Mouse (Mus musculus) spleen, adult 18-20 months (tissue): ENCODE measurements around the gene Actg1.

ENCODE experiments used
- DNase-seq, 2 experiments: peaks; one replicate each; pipeline ENCODE4 v3.0.0; 2022; ENCODE audit warnings: mixed read lengths in 2 of 2

Gene Actg1

DNA sequence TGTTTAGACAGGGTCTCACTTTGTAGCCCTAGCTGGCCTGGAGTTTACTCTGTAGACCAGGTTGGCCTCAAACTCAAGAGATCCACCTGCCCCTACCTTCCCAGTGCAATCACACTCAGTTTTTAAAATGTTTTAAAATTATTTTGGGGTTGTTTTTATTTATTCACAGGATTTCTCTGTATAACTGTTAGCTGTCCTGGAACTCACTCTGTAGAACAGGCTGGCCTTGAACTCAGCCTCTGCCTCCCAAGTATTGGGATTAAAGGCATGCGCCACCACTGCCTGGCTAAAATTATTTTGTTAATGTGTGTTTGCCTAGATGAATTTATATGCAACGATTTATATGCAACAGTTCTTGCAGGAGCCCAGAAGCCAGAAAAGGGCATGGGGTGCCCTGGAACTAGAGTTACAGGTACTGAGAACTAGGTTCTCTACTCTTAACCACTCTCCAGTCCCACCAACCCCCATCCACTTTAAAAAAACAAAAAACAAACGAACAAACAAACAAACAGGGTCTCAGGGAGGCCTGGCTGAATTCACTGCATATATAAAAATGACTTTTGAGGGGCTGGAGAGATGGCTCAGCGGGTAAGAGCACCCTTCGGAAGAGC lies 3.9 kb downstream of the Actg1 start:
- DNase-seq, result peak in 1 of 2 experiments; percentile 1

DNA sequence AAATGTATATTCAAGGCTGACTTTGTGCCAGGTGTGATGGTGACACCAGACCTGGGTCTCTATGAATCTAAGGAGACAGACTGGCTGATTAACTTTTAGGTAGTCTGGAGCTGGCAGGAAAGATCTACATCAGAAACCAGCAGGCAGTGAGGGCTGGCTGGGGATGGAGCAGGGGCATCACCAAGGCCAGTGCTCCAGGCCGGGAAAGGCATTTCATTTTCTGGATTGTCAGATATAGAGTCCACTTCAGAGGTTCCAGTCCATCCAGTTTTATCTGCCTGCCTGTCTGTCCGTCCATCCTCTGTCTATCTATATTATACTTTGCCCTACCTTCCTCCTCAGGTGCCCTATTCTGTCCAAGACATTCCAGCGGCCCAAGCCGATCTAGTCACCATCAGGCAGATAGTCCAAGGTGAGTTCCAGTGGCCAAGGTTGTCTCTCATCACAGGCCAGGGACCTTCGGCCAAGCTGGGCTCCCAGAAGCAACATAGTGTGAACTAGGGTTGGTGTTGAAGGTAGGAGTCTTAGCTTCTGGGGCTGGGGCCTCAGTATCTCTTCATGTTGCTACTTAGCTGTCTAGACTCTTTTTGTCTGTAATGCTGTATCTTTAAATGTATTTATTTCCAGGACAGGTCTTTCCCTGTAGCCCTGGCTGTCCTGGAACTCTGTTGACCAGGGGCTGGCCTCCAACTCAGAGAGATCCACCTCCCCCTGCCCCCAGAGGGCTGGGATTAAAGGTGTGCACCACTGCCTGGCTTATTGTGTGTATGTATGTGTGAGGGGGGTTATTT lies 4.6 kb downstream of the Actg1 start:
- DNase-seq, result peak in 1 of 2 experiments; percentile 3

DNA sequence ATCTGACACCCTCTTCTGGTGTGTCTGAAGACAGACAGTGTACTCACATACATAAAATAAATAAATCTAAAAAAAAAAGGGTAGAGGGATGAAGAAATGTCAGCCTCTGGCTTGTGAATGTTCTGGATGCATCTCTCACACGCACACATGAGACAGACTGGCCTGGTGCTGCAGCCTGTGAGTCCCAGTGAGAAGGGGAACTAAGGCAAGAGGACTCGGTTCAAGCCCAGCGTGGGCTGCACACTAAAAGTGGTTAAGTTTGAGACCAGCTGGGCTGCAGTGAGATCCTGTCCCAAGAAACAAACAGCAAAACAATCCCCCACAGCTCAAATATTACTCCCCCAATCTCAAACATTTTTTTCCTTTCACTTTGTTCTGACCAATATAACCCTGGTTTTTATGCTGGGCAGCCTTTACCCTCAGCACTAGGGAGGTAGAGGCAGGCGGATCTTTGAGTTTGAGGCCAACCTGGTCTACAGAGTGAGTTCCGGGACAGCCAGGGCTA lies 5.6 kb downstream of the Actg1 start:
- DNase-seq, result no peak

DNA sequence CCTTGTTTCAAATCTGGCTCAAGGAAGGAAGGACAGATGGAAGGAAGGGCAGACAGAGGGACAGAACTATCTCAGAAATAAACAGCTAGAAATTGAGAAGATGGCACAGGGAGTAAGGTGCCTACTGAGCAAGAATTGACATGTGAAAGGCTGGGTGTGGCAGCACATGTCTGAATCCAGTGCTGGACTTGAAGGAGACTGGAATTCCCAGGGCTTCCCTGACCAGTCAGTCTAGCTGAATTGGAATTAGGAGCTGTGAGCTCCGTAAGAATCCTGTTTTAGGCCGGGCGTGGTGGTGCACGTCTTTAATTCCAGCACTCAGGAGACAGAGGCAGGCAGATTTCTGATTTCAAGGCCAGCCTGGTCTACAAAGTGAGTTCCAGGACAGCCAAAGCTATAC lies 6.7 kb downstream of the Actg1 start:
- no peak for DNase-seq

DNA sequence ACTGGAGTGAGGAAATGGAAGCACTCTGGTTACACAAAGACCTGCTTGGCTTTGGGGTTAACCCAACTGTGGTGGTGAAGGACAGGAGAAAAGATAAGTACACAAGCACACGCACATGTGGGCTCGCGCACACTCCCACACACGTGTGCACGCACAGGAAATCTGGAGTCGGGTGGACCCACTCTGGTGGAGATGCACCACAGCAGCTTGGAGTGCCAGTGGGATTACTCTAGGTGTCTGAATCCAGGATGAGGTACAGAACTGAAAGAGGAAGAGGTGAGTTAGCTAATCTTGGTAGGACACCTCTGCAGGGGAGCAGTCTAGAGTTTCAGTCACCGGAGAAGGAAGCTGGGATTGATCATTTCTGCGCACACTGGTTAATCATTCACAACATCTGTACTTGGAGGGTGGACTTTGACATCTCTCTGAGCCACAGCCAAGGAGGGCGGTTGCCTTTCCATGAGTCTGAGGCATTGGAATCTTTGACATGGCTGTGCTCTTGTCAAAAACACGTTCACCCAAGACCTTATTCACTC lies 8.3 kb downstream of the Actg1 start:
- DNase-seq, result peak in 1 of 2 experiments; percentile 1

DNA sequence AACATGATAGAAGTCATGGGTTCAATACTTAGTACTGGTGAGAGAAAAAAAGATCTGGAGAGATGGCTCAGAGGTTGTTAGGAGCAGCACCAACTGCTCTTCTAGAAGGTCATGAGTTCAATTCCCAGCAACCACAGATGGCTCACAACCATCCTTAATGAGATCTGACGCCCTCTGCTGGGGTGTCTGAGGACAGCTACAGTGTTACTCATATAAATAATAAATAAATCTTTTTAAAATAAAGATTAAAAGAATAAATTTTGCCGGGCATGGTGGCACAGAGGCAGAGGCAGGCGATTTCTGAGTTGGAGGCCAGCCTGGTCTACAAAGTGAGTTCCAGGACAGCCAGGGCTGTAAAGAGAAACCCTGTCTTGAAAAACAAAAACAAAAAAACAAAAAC lies 9.6 kb downstream of the Actg1 start:
- DNase-seq, result peak in 1 of 2 experiments; percentile 1

DNA sequence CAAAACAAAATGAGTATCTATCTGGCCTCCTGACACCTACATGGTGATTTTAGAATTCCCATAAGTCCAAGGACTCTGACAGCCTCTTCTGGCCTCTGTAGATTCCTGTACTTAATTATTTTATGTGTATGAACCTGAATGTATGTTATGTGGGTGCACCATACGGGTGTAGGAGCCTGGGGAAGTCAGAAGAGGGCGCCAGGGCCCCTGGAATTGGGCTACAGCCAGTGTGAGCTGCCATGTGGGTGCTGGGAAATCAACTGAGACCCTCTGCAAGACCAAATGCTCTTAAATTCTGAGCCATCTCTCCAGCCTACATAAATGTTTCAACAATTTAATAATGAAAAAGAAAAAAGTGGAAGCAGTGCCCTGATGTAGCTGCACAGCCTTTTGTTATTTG lies 10.9 kb downstream of the Actg1 start:
- DNase-seq, result peak in 1 of 2 experiments; percentile 3

DNA sequence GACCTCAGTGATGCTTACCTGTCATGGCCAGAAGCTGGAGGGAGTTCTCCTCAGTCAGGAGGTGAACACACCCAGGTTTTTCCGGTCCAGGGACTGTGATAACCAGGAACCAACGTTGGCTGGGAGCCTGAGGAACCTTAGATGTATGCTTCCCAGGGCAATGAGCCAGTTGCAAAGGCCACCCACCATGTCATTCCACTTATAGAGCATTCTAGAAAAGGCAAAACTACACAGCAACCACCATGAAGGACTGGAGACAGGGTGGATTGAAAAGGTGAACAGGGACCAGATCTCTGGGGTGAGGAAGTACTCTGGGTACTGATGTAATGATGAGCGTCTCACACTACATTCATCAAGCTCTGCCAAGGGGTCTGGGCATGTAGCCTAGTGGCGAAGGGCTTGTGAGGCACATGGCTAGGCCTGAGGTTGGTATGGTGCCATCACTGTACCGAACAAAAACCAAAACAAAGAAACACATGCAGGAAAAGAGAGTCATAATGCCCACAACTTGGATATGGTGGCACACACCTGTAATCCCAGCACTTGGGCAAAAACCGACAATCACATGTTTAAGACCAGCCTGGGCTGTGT lies 12.8 kb downstream of the Actg1 start:
- no peak for DNase-seq

DNA sequence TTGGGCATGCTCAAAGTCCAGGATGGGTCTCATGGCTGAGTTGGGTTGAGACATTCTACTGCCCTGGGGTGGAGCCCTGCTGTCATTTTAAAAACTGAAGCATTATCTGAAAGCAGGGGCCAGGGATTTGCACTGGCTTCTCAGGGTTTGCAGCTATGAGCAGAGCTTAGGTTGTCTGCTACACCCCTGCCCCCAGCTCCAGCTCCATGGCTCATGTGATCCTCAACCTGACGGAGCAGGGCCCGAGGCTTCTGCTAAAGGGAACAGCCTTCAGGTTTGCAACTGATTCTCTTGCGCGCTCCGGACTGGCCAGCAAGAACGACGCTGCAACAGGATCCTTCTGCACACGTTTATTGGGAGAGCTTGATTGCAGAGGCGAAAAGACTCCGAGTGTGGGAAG lies 28.2 kb downstream of the Actg1 start:
- no peak for DNase-seq

DNA sequence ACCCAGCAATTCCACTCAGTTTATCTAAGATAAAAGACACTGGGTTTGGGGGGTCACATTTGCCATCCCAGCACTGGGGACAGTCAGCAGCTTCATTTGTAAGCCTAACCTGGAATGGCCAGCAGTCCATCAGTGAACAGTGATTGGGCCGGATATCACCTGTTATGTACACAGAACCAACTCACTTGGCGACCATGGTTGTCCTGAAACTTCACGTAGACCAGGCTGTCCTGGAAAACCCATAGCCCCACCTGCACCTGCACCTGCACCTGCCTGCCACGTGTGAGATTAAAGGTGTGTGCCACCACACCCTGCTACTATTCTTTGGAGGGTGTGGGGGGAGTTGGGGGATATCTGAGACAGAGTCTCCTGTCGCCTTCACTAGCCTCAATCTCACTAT lies 29.0 kb downstream of the Actg1 start:
- no peak for DNase-seq

DNA sequence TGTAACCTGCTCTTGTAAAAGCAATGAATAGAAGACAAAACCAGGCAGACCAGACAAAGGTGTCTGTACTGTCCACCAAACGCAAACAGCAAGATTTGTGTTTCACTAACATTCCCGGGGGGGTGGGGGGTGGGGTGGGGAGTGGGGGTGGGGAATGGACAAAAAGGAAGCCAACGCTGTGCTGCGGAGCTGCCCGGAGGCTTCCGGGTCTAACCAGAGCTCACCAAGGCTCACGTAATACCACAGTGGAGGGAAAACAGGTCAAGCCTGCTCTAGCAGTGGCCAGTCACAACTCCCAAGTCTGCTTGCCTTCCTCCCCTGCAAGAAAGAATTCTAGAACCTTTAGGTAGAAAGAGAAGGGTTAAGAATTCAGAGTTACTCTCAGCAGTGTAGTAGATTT lies 30.9 kb downstream of the Actg1 start:
- DNase-seq, result peak in 1 of 2 experiments; percentile 1

DNA sequence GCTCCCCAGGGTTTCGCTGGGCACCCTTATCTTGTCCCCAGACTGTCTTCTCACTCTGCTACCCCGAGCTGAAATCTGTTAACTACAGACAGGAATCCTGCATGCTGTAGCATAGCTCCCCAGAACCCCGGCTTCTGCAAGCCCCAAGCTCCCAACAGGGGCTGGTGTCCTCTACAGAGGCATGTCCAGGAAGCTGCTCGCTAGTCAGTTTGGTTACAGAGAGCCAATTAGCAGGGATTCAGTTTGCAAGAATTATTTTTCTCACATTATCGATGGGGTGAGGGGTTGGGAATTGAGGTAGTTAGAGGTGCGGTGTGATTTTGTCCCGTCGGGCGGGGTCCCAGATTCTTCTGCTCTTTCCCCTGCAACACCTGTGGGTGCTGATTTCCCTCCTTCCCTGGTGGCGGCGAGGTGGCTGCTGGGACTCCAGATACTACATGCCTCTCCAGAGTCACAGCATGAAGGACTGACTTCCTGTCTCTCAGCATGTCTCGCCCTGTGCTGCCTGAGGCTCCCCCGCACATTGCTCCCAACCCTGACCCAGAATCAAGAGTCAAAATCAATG lies 31.6 kb downstream of the Actg1 start:
- DNase-seq, result peak in 1 of 2 experiments; percentile 5

DNA sequence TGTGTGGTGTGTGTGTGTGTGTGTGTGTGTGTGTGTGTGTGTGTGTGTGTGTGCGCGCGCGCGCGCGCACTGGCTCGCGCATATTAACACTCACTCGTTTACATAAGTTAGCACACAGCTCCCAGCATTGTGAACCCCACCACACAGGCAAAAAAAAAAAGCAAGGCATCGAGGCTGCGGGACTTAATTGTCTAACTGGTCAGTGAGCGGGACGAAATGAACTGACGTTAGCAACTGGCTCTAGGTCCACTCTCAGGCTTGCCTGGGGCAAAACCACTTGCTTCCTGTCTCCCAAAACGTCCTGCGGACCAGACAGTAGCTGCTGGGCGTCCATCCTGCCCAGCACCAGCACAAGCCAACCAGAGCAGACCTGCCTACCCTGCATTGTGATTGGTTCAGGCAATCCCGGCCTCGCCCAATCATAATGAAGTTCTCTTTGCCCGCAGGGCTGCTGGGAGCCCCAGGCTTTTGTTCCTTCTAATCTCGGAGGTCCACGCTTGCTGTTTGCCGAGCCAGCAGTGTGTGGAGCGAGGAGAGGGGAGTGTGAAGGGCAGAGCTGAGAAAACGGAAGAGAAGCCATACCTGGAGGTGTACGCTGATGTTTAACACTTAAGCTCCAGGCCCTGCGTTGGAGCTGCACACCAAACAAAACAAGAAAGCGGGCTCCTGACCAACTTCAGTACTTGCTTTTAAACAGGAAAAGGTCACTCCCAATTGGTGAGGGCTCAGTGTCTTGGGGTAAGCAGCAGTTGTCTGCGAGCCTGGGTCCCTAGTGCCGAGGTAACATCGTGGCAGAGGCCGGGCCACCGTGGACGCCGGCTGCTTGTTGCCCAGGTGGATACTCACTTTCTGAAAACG lies 32.3 kb downstream of the Actg1 start:
- DNase-seq, result peak; percentile 72 to 79

DNA sequence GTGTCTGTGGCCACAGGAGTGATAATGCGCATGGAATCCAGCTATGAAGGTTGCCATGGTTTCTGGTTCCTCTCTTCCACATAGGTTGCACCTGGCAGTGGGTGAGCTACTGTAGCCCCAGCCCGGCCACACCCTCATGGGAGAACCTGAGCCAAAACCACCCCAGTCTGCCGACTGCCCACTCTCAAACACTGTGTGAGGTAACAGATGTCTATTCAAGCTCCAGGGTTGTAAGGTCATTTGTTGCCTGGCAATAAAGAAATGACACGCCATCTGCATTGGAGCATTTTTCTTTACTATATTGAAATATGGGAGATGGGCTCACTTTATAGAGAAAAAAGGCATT lies 33.0 kb downstream of the Actg1 start:
- DNase-seq, result peak in 1 of 2 experiments; percentile 4

DNA sequence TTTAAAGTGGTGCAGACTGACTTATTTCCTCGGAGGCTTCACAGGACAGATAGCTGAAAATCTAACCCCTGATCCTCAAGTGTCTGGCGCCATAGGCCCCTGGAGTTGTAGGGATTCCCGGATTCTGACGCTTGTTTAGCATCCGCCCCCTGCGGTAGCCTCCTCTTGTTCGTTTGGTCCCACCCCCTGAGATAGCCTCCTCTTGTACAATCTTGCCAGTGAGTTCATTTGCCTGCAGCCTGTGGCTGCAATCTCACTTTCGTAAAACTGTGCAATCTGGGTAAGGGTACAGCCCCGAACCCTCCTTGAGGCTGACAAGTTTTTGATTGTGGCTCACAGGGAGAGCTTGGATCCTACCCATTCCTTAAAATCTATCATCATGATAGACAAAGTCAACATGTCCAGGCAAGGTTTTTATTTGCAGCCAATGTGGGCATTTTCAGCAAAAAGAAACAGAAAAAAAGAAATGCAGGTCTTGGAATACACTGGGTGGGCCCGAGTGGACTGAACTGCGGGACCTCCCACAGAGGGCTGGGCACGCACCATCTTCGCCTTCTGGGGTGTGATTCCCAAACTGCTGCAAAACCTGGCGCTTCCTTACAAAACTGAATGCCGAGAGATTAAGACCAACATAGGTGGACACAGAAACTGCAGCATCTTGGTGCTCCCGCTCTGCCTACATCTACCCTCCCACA lies 33.5 kb downstream of the Actg1 start:
- DNase-seq, result peak in 1 of 2 experiments; percentile 2

DNA sequence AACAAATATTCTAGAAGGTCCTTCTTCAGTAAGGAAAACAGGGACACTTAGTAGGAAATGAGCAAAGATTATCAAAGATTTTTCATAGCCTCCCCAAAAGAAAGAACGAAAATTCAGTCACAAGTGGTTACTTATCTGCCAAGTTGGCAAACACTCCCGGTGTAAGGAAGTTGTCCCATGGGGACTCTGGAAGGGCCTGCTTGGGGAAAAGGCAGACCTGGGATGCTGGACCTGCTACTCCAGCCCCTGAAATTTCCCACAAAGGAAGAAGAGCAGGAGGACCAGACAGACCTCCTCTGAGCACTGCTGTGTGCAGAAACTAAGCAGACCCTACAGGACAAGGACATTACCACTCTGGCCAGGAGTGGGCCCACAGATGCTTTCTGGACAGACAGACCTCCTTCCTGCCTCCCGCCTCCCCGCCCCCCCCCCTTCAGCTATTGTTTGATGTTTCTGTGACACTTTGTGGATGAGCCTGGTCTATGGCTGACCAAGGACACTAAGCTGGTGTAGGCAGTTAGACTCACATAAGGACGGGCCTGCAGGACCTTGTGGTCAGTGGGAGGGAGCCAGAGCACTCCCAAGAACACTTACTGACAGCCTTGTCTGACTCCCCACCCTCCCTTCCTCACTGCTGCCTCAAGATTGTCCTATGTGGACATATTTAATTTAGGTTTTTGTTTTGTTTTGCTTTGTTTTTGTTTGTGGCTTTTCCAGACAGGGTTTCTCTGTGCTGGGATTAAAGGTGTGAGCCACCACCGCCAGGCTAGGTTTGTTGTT lies 34.2 kb downstream of the Actg1 start:
- no peak for DNase-seq

DNA sequence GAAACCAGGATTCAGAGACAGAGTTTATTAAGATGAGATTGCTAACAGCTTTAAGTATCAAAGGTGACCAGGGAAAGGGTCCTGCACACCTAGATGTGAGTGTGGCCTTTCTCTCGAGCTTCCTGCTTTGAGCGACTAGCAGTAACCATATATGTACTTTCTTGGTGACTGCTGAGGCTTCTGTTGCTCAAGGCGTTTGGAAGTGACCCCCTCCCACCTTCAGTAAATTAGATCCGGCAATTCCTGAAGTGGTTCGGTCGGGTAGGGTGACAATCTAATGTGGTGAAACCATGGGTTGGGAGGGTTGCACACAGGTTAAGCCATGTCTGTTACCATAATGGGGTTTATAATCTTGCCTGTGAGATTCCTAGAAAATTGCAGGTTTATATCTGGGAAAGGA lies 36.3 kb downstream of the Actg1 start:
- DNase-seq, result no peak

DNA sequence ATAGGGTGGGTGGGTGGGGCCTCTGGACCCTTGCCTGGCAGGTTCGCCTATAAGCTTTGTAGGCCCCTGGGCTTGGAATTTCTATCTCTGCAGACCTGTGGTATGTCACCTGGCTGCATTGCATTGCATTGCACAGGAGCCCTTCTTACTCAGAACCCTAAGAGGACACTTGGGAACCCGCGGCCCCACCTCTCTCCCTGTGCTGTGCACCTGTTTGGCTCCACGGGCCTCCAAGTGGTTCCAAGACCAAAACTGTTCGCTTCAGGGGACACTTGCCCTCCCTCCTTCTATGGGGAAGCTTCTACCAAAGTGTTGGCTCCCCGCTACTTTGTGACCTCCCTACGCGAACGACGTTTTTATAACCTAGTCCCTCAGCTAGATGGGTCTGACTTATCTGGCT lies 36.8 kb downstream of the Actg1 start:
- DNase-seq, result no peak

DNA sequence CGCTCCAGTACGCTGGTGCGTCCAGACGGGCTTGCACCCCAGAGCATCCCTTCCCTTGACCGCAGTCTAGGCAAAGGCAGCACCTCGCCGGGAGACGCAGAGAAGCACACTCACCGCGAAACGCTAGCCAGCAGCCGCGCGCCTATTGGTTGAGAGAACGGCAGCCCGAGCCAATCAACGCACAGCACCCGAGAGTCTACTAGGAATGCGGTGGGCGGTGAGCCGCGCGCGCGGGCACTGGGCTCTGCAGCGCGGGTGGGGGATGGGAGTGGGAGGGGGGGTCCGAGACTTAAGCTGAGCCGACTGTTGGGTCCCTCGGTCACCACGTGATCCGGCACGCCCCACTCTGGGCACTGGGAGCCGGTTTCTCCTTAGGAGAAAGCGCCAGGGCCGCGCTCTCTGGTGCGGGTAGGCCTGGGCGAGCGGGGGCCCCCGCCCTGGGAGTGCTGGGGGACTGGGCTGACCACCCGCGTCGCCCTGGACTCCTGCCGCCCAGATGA lies 37.5 kb downstream of the Actg1 start:
- DNase-seq, result peak; percentile 52 to 60

DNA sequence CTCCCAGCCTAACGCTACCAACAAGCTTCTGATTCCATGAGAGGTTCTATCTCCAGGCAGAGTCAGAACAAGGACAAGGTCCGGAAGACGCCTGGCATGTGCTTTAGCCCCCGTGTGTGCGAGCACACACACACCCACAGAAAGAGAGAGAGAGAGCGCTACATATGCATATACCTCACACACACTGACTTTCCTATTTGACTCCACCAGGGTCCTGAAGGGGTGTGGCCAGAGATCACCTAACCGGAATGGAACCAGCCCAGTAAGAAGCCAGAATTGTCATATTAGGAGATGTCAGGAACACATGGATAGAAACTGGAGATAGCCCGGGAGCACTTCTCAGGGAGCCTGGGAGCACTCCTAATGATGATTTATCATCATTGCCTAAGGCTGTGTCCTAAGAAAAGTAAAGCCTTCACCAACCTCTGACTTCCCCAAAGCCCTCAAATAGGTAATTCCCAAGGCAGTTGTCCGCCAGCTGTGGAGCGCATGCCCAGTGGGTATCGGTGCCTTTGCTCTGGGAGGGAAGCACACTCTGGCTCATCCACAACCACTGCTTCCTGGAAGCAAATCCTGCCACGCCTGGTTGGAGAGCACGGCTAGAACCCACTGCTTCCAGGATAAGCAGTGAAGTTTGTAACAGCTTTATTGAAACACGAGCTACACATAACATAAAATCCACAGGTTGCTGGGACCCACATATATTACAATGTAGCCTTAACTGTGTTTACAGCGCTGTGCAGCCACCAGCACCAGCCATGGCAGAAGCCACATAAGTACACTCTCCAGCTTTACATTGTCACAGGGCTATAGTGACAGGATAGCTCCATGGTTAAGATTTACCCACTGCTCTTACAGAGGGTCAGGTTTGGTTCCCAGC lies 39.7 kb downstream of the Actg1 start:
- peak in 1 of 2 experiments; percentile 1 for DNase-seq
